Mouse (Mus musculus): ENCODE measurements around the gene Nol9.

Nol9 gene

GRCm38 (mm10) chr4:152062390-152063110 lies 23.4 kb downstream of the Nol9 start:
- DNase-seq (ENCODE audit: low spot score) = no peak

- no peak for DNase-seq (ENCODE audit: low spot score)
Measured at GRCm38 (mm10) chr4:152067280-152067679, 28.2 kb downstream of the Nol9 start.

- DNase-seq (ENCODE audit: low spot score) = no peak
Measured at GRCm38 (mm10) chr4:152068166-152068724, 29.1 kb downstream of the Nol9 start.

GRCm38 (mm10) chr4:152069245-152069644 lies 30.1 kb downstream of the Nol9 start:
- no peak for DNase-seq (ENCODE audit: low spot score)

- DNase-seq (ENCODE audit: low spot score) = no peak
Measured at GRCm38 (mm10) chr4:152070494-152071396, 31.6 kb downstream of the Nol9 start.

- DNase-seq (ENCODE audit: low spot score) = no peak
Measured at GRCm38 (mm10) chr4:152072121-152072601, 33.0 kb downstream of the Nol9 start, which contains the start of gene Plekhg5. Gene Plekhg5, plus strand, starts transcription at chr4:152072498.

GRCm38 (mm10) chr4:152072655-152073054 lies 33.5 kb downstream of the Nol9 start:
- DNase-seq (ENCODE audit: low spot score) = no peak

GRCm38 (mm10) chr4:152073715-152074114 lies 34.6 kb downstream of the Nol9 start:
- no peak for DNase-seq (ENCODE audit: low spot score)

- no peak for DNase-seq (ENCODE audit: low spot score)
Measured at GRCm38 (mm10) chr4:152074548-152074947, 35.4 kb downstream of the Nol9 start.

- DNase-seq (ENCODE audit: low spot score) = no peak
Measured at GRCm38 (mm10) chr4:152077191-152077590, 38.1 kb downstream of the Nol9 start.

- no peak for DNase-seq (ENCODE audit: low spot score)
Measured at GRCm38 (mm10) chr4:152078105-152078530, 39.0 kb downstream of the Nol9 start.

- DNase-seq (ENCODE audit: low spot score) = no peak
Measured at GRCm38 (mm10) chr4:152079261-152079660, 40.1 kb downstream of the Nol9 start.

GRCm38 (mm10) chr4:152079931-152080330 lies 40.8 kb downstream of the Nol9 start:
- no peak for DNase-seq (ENCODE audit: low spot score)

- DNase-seq (ENCODE audit: low spot score) = no peak
Measured at GRCm38 (mm10) chr4:152083611-152084220, 44.6 kb downstream of the Nol9 start.

- no peak for DNase-seq (ENCODE audit: low spot score)
Measured at GRCm38 (mm10) chr4:152084616-152085015, 45.5 kb downstream of the Nol9 start.

GRCm38 (mm10) chr4:152086505-152087210 lies 47.5 kb downstream of the Nol9 start:
- DNase-seq (ENCODE audit: low spot score) = no peak

- DNase-seq (ENCODE audit: low spot score) = no peak
Measured at GRCm38 (mm10) chr4:152087211-152088081, 48.3 kb downstream of the Nol9 start.

- DNase-seq (ENCODE audit: low spot score) = no peak
Measured at GRCm38 (mm10) chr4:152088133-152088532, 49.0 kb downstream of the Nol9 start.

- DNase-seq (ENCODE audit: low spot score) = peak; percentile 75
Measured at GRCm38 (mm10) chr4:152088556-152089120, 49.5 kb downstream of the Nol9 start.

GRCm38 (mm10) chr4:152090191-152090590 lies 51.1 kb downstream of the Nol9 start:
- DNase-seq (ENCODE audit: low spot score) = no peak
